Comparison of ENCODE assay signal across 16 mouse cellular contexts in genomic region chr6:108817510-108817909, GRCm38 (mm10). TPM values are rescaled to one million over a fixed set of nuclear protein-coding genes. Genes with fewer than 3 reads are reported as not detected.
DNase-seq lines count a peak whose midpoint lies in the region.
"Had no signal": no experiment of that assay in that cellular context is flagged by ENCODE, and none has a peak within 500 bp of the region (broad histone marks: within the 10 kb centered on the region; RNA-seq: fewer than 3 reads in every experiment).

No protein-coding gene starts in this region.

- peak; percentile 31 to 37 for DNase-seq in left cerebral cortex, adult 18-20 months (ENCODE audit: low spot score in 2 of 2)
- no peak for DNase-seq in left cerebral cortex, postnatal 36 days (ENCODE audit: low spot score in 2 of 2)
- DNase-seq in right cerebral cortex, adult 18-20 months: peak; percentile 44
- no peak for DNase-seq in right cerebral cortex, postnatal 4 days
- DNase-seq in brain, adult 2 months (ENCODE audit: low read depth, low spot score): peak; percentile 60
- DNase-seq in adrenal gland, postnatal 25 days: no peak
- DNase-seq: adrenal gland, adult 2 months; adrenal gland, postnatal 10 days; adrenal gland, postnatal 36 days; cerebellum, adult 11 months; cerebellum, adult 18-20 months; cerebellum, adult 8-10 months; cerebellum, adult 9-11 months; cerebellum, postnatal 14 days; cerebellum, postnatal 36 days; embryo, embryonic 11 days had no signal

- intact Hi-C loops in left cerebral cortex, postnatal 36 days (cut with DNase I): no loop called here

RNA-seq across cellular contexts. Expression of gene Edem1, which starts 10.9 kb away (rescaled TPM):
- 10 to 100 TPM; 17.2 to 19.9 TPM for total RNA-seq in left cerebral cortex, adult 18-20 months (2021)
- total RNA-seq in left cerebral cortex, postnatal 36 days (2021): 10 to 100 TPM; 17.5 to 17.6 TPM
- total RNA-seq in adrenal gland, postnatal 25 days (2021): 60.2 and 64.4 TPM in 2 replicates

RNA-seq across cellular contexts. Expression of gene Arl8b, which starts 34.6 kb away (rescaled TPM):
- total RNA-seq in left cerebral cortex, adult 18-20 months (2021): 100 to 1,000 TPM; 222 to 225 TPM
- 100 to 1,000 TPM; 208 to 214 TPM for total RNA-seq in left cerebral cortex, postnatal 36 days (2021)
- total RNA-seq in adrenal gland, postnatal 25 days (2021): 103 and 117 TPM in 2 replicates

Comparison
In these comparisons a context has a peak if more than half of its experiments do, and no peak if none do; other contexts are left out.
1. DNase-seq: peak in left cerebral cortex, adult 18-20 months (2 of 2), right cerebral cortex, adult 18-20 months (single experiment) and brain, adult 2 months (single experiment); none in left cerebral cortex, postnatal 36 days (0 of 2), right cerebral cortex, postnatal 4 days (single experiment) and adrenal gland, postnatal 25 days (single experiment).